Mouse (Mus musculus) cerebellum, adult 2 months (tissue): Measurements from ENCODE around the gene Rora. TPM values are rescaled to one million over a fixed set of nuclear protein-coding genes. Genes with fewer than 3 reads are reported as not detected.

Experiments used
- DNase-seq, 2 experiments: peaks; one replicate each; pipeline ENCODE4 v3.0.0; 2021
- H3K27ac ChIP-seq: fragments of 200-500 bp; 2 replicates; pipeline ENCODE4 v1.5.1; 2012; ENCODE audit warnings: low read length, control low read depth, inconsistent platforms; ENCODE audit not compliant: insufficient read depth
- H3K27me3 ChIP-seq: fragments of 200-500 bp; 2 replicates; pipeline ENCODE4 v1.6.1; 2012; ENCODE audit warnings: inconsistent platforms, mild to moderate bottlenecking, low read length, moderate library complexity; ENCODE audit not compliant: control insufficient read depth, insufficient read depth
- H3K4me1 ChIP-seq: fragments of 200-500 bp; 2 replicates; pipeline ENCODE4 v1.6.1; 2011; ENCODE audit warnings: low read length; ENCODE audit not compliant: control insufficient read depth, insufficient read depth
- H3K4me3 ChIP-seq: fragments of 200-500 bp; replicated peaks from 2 replicates; pipeline ENCODE3; 2011; ENCODE audit warnings: mild to moderate bottlenecking, low read depth, low read length, control low read depth; ENCODE audit not compliant: insufficient read depth
- CTCF ChIP-seq: fragments of 200-500 bp; IDR thresholded peaks from 2 replicates; pipeline ENCODE4 v1.5.1; 2011; ENCODE audit warnings: low read depth, mild to moderate bottlenecking, control low read depth, low read length, moderate library complexity, borderline replicate concordance; ENCODE audit not compliant: insufficient read depth
- POLR2A ChIP-seq: fragments of 200-500 bp; IDR thresholded peaks from 2 replicates; pipeline ENCODE4 v1.6.1; 2011; ENCODE audit warnings: low read length, control low read depth, borderline replicate concordance; ENCODE audit not compliant: insufficient read depth
- WGBS: fragments of 180-500 bp; shearing (Covaris S2); methylation state at CpG from one replicate; pipeline ENCODE4 v1.1.7; 2018; 5-methylcytosine and 5-hydroxymethylcytosine counted together
- polyA plus RNA-seq: library from polyadenylated mRNA; depleted of rRNA; stranded (reverse); fragments of >200 nt; gene quantifications from 2 replicates; pipeline ENCODE4 v1.2.3, GENCODE M21; 2012

Rora gene
- polyA plus RNA-seq, 1 experiment = 58.4 TPM

DNA sequence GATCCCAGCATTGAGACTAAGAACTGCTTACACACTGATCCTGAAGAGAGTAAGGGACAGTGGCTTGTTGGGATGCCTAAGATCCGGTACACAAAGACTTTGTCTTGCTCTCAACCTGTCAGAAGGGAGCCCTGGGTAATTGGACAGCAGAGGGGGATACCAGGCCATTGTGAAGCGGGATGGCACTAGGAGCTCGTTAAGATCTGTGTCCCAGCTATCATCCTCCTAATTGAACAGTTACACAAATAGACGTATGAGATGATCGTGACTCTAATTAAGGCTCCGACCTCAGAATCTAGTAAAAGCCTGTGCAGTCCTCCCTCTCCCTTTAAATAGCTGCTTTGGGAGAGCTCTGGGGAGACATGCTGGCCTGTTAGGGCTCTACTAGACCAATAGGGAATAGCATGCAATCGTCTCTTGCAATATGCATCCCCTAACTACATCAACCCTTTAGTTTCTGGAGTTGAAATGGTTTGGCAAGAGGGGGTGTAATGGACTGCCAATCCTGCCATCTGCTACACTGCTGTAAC, 359.7 kb downstream of the Rora start:
- H3K27ac ChIP-seq = no peak overlapping the region
- no peaks in the 10 kb centered on the region for H3K27me3 ChIP-seq
- peaks cover 22% of the 10 kb centered on the region for H3K4me1 ChIP-seq
- 84% methylated on average over 7 of the region's 7 CpGs for WGBS
- H3K4me3 ChIP-seq = no peak overlapping the region
- DNase-seq = no peak
- TF ChIP-seq CTCF (no peak), POLR2A (no peak)

DNA sequence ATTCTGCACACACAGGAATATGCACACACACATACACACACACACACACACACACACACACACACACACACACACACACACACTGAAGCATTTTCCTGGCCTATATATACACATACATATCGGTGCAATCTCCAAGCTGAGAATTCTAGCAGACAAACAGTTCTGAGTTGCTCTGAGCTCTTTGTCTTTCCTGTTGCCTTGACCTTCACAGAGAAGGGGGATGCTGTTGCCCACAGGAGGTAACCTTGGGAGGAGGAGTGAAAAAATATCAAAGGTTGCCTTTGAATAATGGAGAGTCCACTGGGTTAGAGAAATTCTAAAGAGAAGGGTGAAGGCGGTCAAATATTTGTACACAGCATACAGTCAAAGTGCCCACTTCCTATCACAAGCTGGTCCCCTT, 360.6 kb downstream of the Rora start:
- Histone ChIP-seq H3K27ac (no peak overlapping the region), H3K4me1 (peaks cover 28% of the 10 kb centered on the region), H3K4me3 (no peak overlapping the region), H3K27me3 (no peaks in the 10 kb centered on the region)
- no peak for DNase-seq
- TF ChIP-seq CTCF (no peak), POLR2A (no peak)
- 92% methylated on average over 2 of the region's 2 CpGs for WGBS

DNA sequence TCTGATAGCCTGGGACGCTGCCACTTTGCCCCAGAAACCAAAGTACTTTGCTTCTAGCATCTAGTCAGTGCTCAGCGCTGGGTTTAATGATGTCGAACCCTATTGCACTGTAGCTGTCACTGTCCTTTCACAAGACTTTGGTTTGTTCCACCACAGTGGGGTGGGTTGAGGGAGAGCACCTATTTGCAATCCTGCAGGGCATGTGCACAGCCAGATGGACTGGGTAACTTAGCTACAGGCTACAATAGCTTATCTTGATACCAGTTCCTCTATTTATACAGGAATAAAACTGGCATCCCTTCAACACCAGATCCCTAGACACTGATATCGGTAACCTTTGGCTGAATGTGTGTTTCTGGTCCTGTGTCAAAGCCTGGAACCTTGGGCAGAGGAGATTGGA, 366.8 kb downstream of the Rora start:
- WGBS = 52% methylated on average over 4 of the region's 4 CpGs
- Histone ChIP-seq H3K27ac (no peak overlapping the region), H3K4me1 (peaks cover 17% of the 10 kb centered on the region), H3K27me3 (no peaks in the 10 kb centered on the region), H3K4me3 (no peak overlapping the region)
- TF ChIP-seq POLR2A = no peak
- no peak for TF ChIP-seq CTCF
- no peak for DNase-seq

DNA sequence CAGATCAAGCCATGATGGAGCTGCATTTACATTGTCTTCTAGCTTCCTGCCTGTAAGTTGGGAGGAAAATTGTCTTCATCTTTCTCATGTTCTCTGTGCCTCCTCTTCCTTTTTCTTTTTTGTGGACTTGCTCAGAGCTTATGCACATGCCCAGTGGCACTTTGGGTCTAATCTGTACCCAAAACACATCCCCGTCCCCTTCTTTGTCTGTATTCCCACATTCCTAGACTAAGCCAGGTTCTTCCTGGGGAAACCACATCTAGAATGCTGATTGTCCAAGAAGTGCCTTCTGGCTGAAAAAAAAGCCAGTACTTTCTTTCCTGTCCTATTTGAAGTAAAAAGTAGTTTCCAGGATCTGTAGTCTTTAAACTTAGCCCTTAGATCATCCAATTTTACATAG, 367.9 kb downstream of the Rora start:
- no peak for DNase-seq
- Histone ChIP-seq H3K27ac (no peak overlapping the region), H3K27me3 (no peaks in the 10 kb centered on the region), H3K4me1 (peaks cover 15% of the 10 kb centered on the region), H3K4me3 (no peak overlapping the region)
- WGBS = 87% methylated on average over 1 of the region's 1 CpGs
- TF ChIP-seq POLR2A = no peak
- no peak for TF ChIP-seq CTCF

DNA sequence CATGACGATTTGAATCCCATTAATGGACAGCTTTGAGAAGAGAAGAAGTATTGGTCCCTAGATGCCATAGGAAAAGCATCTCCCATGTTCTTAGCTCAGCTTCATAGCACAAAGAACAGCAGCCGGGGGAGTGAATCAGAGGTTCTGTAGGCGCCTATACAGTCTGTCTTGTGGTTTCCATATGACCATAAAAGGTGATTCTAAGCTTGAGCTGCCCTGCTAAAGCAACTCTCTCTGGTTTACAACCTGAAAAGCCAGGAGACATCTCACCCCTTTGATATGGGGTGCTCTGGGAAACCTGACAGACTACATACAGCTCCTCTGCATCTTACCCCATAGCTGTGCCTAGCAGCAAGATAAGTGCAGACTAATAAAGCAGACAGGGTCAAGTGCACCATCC, 369.7 kb downstream of the Rora start:
- H3K27ac ChIP-seq = no peak overlapping the region
- no peak for DNase-seq
- no peak for TF ChIP-seq CTCF
- TF ChIP-seq POLR2A = no peak
- H3K4me1 ChIP-seq = peaks cover 23% of the 10 kb centered on the region
- no peak overlapping the region for H3K4me3 ChIP-seq
- WGBS = 92% methylated on average over 3 of the region's 3 CpGs
- no peaks in the 10 kb centered on the region for H3K27me3 ChIP-seq

DNA sequence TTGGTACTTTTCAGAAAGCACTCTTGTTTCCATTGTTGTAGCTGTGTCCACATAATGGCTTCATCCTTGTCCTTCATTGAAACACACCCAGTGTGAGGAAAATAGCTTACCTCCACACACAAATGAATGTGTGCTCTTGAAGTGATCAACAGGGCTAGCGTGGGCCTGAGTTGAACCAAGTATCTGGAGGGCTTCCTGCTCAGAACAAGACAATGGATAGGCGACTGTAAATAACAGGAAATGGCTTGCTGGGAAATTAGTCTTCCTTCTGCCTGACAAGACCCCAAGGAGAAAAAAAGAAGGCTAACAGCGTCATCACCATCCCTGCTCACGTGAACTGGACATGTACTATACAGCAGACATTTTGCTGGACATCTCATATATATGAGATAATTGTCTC, 374.6 kb downstream of the Rora start:
- no peak for DNase-seq
- no peak overlapping the region for H3K4me3 ChIP-seq
- no peaks in the 10 kb centered on the region for H3K27me3 ChIP-seq
- H3K27ac ChIP-seq = no peak overlapping the region
- H3K4me1 ChIP-seq = peaks cover 9% of the 10 kb centered on the region
- WGBS = 88% methylated on average over 4 of the region's 4 CpGs
- TF ChIP-seq CTCF = no peak
- no peak for TF ChIP-seq POLR2A

DNA sequence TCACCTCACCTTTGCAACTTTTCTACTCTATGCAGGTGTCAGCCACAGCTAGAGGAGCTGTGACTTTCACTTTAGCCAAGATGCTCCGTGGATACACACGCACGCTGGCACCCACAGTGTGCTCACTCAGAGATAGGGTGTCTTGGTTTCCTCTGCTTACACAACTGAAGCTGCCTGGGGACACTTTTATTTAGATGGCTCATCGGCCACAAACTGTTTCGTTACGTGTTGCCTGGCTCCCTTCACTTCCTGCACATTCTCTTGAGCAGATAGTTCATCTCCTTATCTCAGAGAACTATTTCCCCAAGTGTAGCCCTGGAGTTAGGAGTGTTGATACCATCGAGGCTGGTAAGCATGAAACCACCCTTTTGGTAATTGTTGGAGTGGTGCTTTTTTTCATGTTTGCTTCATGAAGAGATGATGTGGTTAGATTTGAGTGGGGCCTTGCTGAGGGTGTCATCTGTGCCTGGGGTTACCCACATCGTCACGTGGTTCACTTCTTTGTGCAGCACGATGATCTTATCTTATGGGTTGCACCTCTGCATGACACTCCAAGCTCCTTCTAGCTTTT, 380.8 kb downstream of the Rora start:
- Histone ChIP-seq H3K27ac (no peak overlapping the region), H3K4me1 (peaks cover 5% of the 10 kb centered on the region; the same call in 1 of the 2 replicates), H3K4me3 (no peak overlapping the region), H3K27me3 (no peaks in the 10 kb centered on the region)
- DNase-seq = no peak
- TF ChIP-seq CTCF (no peak), POLR2A (no peak)
- WGBS = 91% methylated on average over 10 of the region's 10 CpGs

DNA sequence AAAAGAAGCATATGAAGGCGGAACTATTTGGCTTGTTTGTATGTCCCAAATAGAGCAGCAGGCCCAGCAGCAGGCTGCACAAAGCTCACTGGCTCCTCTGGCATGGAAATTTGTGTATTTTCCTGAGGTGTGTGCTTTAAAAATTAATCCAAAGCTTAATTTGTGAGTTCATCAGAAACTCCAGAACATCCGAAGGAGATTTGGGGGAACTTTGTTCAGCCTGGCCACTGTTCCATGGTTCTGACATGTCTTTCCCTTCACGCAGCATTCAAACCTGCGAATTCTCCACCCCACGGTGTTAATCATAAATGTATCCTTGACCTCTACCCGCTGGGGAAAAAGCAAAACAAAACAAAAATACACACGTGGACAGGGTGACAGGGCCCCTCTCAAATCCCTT, 381.9 kb downstream of the Rora start:
- Histone ChIP-seq H3K4me3 (no peak overlapping the region), H3K4me1 (peaks cover 5% of the 10 kb centered on the region; the same call in 1 of the 2 replicates), H3K27ac (no peak overlapping the region), H3K27me3 (no peaks in the 10 kb centered on the region)
- WGBS = 72% methylated on average over 7 of the region's 7 CpGs
- no peak for DNase-seq
- no peak for TF ChIP-seq CTCF
- TF ChIP-seq POLR2A = no peak
